Mouse (Mus musculus) induced T-regulatory cell, adult 2 months (primary cell): ENCODE measurements around the gene Tff1.

Experiments used
- DNase-seq: peaks from one replicate; pipeline ENCODE4 v3.0.0-alpha.2; 2012; ENCODE audit warnings: low read depth

Gene Tff1

DNA sequence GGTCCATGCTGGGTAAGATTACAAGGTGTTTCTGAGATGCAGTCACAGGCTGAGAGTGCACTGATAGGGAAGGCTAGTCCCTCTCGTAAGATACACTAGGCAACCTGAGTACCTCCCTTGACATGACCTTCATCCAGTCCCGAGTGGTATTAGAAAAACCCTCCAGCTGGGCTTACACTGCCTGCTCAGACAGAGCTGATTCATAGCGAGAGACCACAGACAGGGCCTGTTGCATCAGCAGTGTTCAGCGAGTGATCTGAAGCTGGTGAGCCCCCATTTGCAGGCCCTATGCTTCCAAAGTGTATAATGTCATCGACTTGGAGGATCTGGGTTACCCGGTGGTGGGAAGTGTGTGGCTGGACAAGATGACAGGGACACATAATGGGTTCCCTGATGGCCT, at the start of gene Tff1:
TSS of gene Tff1 (minus strand) at position 151 of the 400 bp plus-strand sequence.
- no peak for DNase-seq

DNA sequence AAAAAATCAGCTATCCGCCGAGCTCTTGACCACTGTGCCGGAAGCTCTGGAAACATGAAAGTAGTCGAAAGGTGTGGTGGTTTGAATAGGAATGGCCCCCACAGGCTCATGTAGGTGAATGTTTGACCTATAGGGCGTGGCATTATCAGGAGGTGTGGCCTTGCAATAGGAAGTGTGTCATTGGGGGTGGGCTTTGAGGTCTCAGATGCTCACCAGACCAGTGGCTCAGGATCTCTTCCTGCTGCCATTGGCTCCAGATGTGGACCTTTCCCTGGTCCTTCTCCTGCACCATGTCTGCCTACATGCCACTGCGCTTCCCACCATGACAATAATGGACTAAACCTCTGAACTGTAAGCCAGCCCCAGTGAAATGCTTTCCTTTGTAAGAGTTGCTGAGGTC, 46.8 kb upstream of the Tff1 start:
- DNase-seq: peak; percentile 56

DNA sequence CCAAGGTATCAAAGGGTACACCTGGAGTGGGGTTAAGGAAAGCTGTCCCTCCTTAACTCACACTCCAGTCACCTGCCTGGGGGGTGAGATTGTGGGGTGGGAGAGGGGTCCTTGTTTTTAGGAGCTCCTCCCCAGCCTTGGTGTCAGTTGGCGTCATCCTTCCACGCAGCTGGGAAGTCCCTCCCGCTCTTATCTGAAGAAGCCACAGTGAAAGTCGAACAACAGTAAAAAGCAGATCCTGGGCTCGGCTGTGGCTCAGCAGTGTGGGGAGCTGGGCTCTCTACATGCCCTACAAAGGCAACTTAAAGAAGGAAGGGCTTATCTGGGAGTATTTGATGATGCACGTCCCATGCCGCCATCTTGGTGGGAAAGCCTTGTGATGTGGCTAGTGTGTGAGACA, 45.2 kb upstream of the Tff1 start:
- peak; percentile 87 for DNase-seq

DNA sequence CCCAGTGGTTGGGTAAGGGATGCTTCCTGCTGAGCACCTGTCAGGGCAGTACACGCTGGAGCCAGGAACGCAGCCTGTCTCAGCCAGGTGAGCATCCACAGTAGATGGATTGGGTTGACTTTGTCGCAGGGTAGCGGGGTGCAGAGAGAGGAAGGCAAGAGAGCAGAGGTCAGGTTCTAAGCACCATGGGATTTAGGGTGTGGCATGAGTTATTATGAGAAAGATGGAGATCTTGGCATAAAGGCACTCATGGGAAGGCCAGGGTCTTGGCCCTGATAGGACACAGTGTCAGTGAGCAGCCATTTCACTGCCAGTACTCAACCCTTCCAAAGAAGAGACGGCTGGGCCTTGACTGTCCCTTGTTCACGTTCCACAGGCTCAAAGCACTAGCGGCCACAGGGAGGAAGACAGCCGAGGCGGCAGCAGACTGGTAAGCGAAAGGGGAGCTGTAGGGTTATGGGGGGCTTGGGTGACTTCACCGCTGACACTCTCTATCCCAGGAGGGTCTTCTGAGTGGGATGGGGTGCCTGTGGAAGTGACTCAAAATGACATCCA, 44.4 kb upstream of the Tff1 start:
- peak; percentile 72 for DNase-seq

DNA sequence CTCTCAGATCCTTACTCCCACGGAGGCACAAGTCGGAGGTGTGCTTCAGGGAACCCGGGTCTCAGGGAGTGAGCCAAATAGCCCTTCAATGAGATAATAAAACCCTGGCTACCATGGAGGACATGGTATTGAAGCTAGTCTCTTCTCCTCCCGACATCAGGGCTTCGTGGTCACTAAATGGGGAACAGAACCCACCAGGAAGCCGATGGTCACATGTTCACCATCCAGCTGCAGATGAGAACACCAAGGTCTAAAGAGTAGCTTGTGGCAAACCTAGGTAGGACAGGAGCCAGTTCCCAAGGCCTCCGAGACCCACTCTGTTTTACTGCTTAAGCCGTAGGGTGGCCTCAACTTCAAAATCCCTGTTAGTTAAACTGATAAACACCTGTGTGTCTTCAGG, 43.6 kb upstream of the Tff1 start:
- peak; percentile 53 for DNase-seq

DNA sequence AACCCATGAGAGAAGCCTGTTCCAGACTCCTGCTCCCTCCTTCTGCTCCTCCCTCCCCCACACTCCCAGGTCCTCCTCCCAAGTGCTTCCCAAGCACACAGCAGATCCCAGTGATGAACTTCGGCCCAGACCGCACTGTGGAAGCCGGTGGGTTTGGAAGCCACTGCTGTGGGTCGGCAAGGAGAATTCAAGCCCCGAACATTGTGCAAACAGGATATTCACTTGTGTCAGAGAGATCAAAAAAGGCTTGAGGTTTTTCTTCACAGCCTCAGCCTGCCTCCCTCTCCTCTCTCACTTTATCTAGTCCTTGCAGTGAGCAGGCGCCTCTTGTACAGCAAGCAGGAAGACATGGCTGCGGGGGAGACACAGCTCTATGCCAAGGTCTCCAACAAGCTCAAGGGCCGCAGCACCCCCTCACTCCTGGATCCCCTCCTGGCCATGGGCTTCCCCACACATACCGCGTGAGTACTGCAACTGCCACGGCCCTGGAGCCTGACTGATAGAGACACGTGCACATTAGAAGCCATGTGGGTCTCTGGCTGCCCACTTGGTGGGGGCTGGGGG, 42.8 kb upstream of the Tff1 start, which contains the start of gene Ubash3a:
TSS of gene Ubash3a (plus strand) at position 103 of the 564 bp plus-strand sequence.
- peak; percentile 85 for DNase-seq

DNA sequence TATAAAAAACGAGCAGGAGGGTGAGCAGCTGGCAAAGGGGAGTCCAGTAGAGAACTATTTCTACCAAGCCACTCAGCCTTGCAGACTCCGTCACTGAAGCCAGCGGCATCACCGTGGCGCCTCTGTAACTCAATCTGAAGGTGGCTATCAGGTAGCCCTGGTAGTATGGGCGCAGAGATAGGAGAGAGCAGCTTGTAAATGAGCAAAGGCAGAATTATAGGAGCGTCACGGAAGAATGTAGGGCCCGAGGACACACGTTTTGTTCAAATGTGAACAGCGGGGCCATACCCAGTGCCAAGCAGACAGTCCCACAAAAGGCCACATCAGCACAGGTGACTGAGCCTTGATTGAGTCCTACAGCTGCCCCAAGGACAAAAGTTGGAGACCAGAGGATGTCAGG, 33.8 kb upstream of the Tff1 start, which contains the start of gene Tmprss3:
TSS of gene Tmprss3 (minus strand) at position 101 of the 400 bp plus-strand sequence.
- no peak for DNase-seq

DNA sequence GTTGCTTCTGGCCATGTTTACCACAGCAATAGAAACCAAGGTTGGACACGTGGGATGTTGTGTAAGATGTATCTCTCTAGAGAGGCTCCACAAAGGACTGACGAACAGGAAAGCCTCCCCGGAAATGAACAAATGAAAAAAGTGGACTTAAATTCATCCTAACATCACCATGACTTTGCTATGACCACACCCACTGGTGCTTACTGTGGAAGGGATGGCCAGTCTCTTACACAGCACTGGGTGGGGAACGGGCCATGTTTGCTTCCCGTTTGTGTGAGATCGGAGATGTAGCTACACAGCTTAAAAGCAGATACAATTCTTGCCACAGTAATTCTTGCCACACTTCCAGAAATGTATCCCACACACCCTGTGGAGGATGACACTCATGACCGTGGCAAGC, 31.2 kb upstream of the Tff1 start:
- DNase-seq: no peak

DNA sequence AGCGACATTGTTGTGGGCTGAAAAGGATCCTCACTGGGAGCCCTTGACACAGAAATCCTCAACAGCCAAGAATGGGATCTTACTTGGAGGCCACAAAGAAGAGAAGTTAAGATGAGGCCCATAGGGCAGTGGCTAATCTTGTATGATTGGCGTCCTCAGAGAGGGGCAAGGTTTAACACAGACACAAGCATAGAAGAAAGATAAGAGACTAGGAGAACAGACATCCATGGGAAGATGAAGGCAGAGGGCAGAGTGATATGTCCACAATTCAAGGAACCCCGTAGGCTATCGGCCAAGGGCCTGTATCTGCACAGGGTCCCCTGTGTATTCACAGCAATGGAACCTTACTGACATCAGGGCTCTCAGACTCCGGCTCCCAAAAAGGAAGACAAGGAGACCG, 30.1 kb upstream of the Tff1 start:
- no peak for DNase-seq

DNA sequence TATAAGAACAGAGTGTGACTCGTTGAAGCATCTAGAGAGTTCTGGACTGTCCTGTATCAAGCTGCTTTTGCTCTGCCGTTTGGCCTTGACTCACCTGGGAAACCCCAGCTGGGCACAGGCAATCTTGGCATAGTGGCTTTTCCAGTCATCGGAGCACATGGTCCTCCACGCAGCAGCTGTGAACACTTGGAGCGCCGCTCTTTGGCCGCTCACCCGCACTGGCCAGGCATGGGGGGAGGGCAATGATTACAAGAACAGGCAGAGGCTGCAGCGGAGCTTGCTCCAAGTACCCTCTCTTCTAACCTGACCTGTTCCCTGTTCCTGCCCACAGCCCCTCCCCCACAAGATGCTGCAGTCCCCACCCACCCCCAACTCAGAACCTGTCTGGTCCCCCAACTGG, 28.3 kb upstream of the Tff1 start:
- no peak for DNase-seq

DNA sequence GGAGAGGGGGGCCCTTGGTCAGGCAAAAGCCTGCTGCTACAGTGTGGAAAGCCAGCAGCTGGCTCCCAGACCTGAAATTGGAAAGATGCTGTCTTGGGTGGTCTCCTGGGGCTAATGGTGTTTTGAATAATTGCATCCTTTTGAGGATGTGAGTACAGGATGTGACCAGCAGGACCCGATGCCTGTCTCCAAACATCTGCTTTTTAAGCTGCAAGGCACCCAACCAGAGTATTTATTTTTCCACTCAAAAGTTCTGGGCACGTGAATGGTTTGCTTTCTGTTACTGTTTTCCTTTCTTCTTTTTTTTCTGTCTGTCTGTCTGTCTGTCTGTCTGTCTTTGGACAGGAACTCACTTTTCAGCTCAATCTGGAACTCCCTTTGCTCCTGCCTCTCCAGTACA, 27.6 kb upstream of the Tff1 start:
- DNase-seq: no peak

DNA sequence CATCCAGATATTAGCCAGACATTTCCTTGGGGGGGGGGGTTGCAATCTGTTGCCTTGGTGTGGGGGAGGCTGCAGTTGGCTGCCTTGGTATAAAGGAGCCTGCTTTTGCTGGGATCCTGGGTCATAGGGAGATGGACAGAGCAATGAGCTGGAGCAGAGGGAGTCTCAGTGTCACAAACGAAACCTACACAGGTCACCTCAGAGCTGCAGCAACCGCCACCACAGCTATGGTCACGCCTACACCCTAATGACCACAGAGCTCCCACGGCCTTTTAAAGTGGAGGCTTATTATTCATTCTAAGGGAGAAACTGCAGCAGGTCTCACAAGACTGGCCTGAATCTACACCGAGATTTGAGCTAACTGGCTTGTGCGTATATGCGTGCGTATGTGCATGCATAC, 26.7 kb upstream of the Tff1 start:
- DNase-seq: no peak

DNA sequence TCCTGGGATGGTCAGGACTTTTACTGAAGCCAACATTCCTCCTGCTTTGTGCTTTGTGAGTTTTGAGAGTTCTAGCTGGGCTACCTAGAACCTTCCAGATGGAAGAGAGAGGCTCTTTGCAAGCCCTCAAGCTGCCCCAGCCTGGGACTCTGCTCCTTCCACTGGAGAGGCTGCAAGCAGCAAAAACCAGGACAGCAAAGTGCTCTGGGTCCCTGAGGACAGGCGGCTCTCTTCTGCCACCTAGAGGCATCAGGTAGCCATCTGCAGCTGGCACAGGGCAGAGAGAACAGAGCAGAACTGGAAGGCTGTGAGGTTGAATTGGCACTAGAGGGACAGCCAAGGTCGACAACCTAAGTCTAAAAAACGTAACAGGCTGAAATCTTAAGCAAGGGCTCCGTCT, 22.3 kb upstream of the Tff1 start:
- peak; percentile 84 for DNase-seq

DNA sequence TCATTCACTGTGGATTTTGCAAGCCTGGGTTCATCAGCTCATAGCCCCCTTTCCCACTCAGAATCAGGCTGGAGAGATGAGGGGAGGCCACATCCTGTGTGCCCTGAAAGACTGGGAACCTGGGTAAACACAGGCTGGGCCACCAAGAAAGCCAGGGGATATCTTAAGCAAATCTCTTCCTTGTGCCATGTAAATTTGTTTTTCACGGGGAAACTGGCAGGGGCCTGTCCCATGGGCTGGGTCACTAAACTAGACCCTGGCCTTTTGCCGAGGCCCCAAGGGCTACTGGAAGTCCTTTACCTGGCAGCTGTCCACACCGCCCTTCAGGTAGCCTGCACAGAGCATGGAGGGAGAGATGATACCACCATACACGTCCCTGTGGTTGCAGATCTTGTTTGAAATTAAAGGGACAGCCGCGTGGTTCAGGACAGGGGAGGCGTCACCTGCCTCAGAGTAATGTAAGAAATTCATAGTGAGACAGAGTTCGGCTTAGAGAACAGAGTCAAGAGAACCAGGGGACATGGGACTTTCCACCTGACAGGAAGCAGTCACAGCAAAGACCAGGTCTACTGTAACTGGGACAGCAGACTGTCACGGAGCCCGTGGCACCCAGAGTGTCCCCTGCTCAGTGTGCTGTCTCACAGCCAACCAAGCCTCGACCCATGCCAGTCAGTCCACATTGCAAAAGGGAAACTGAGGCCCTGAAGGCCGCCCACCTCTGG, 19.4 kb upstream of the Tff1 start:
- peak; percentile 61 for DNase-seq

DNA sequence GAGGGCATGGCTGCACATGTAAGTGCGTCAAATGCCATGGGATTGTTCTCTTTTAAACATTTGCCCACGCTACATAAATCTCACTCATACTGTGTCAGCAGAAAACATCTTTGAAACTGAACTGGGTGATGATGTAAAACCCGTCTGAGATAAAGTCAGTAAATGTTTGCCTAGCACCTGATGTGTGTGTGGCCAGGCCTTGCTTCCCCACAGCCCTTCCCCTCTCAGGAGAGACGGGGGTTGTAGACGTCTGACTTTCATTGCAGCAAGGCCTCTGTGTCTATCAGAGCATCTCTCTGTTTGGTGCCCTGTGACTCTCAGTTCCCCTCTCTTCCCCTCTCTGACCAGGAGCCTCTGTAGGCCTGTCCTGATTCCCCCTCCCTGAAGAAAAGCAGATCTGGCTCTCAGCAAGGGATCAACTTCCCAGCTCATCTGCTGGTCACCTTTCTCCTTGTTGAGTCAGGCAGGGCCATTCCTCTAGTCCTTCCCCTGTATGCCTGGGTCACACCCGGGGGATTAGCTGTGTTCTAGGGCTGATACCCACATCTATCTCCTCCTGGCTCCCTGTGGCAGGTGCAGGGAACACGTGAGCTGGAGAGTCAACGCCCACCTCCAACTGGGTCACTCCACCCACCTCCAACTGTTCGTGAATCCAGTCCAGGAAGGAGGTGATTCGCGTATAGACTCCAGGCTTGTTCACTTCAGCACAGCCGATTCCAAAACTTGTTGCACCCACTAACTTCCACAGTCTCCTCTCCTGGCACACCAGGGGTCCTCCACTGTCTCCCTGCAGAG, 18.3 kb upstream of the Tff1 start:
- no peak for DNase-seq

DNA sequence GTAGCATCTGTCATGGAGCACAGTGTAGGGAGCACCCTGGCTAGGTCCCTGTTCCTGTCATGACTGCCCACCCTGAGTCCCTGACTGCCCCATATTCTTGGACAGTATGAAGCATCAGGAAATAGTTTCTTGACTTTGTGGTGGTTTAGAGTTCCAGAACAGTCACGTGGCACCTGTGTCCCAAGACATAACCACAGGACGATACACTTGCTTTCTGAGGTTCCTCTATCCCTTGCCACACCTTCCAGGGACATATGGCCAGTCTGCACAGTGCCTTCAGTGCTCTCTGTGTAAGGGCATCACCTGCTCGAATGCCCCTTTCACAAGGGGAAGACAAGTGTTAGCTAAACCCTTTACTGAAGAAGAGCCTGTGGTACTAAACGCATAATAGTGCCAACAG, 16.4 kb upstream of the Tff1 start:
- DNase-seq: no peak

DNA sequence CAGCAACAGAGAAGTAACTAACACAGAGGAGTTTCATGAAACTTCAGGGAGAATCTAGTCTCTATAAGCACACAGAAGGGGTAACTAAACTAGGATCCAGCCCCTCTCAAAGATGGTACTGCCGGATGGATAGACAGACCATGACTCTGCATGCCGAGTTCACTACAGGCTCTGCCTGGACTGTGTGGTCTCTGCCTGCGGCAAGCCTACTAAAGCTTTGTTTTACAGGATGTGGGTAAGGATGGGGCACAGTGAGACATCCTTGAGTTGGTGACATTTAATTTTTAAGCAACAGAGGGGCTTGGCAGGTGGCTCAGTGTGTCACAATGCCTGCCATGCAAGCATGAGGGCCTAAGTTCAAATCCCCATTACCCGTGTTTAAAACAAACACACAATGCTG, 11.2 kb upstream of the Tff1 start:
- peak; percentile 56 for DNase-seq

DNA sequence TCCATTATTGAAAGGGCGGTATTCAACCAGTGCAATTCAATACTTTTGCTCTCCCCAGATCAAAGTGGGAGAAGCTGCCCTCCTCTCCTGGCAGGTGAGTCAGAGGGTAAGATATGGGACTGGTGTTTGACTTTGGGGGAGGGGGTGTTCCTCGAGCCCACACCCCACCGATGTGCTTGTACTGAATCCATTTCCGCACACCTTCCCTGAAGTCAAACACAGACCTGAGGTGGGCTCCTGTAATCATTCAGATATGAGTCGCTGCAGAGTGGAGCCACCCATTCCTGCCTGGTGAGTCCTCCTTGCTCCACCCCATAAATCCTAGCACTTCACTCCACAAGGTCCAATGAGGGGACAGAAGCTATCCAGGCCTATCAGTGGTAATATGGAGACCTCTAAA, 4.7 kb upstream of the Tff1 start:
- no peak for DNase-seq

DNA sequence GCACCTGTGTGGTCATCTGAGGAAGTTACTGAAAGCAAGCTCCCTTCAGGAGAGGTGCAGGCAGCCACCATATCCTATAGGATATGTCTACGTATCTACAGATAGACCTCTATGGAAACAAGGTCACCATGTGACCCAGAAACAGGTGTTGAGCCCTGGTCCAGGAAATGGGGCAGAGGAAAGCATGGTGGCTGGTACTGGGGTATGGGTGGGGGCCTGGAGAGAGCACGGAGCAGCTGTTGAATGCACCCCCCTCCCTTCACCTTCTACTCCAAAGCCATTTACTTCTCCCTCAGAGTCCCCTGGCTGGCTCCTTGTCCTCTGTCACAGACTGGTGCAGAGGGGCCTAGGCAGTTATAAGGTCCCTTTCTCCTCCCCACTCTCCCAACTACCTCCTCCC, 1.3 kb downstream of the Tff1 start:
- no peak for DNase-seq

DNA sequence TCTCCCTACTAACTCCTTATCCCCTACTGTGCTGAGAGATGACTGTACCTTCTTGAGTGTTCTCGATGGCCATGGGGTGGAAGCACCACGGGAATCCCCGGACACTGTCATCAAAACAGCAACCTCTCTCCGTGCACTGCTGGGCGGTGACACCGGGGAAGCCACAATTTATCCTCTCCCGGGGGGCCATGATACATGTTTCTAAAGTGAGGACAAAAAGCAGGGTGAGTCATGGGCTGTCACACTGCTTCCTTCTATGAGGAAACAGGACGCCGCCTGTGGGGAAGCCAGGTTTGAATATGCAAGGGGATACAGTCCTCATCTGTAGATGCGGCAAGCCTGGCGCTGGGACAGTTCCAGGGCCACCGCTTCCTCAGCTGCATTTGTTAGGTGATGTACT, 2.5 kb downstream of the Tff1 start:
- no peak for DNase-seq

DNA sequence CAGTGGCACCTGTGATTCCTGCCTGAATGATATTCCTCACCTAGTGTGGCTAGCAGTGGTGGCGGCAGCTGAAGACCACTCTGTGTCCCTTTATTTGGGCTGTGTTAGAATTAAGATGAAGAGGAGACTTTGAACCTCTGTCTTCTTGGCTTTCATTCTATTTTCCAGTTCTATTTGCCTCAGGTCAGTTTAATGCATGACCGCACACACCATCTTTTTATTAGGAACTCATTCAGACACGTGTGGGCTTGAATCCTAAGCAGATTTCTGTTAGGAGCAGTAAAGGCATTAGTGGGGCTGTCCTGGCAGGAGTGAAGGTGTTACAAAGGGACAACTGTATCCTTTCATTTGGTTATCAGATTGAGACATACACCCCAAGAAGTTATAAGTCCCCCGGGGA, 4.8 kb downstream of the Tff1 start:
- no peak for DNase-seq

DNA sequence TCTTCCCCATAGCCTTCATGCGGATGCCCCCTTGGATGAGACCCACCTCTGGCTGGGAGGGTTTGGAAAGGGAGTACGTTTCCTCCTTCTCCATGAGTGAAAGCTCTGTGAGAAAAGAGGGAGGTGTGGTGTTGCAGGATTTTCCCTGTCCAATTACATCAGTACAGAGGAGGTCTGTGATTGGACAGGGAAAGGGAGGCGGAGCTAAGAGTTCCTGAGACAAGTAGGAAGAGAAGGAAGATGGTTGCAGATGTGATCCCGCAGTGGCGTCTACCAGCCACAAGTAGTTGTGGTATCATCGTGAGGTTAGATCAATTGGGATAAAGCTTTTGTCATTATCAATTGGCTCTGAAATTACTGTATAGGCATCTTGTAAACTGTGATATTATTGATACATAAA, 7.2 kb downstream of the Tff1 start:
- no peak for DNase-seq

DNA sequence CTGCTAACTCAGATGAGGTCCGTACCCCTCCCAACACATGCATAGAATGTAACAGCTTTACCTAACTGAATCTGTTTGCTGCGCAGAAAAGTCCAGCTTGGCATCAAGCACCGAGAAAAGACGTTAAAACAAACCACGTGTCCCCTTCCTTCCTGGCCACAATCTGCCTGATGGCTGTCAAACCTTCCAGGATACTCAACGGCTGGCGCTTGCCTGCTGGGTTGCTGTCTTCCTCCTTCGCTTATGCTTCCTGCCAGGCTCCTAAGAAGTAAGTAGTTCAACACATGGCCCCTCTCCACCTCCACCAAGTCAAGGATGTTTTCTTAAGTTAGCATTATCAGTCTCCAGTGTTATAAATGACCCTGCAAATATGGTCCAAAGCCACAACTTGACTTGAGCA, 11.3 kb downstream of the Tff1 start:
- no peak for DNase-seq
